Comparison of ENCODE assay signal across 13 mouse cellular contexts in genomic region chr10:117217246-117217840, GRCm38 (mm10). TPM values are rescaled to one million over a fixed set of nuclear protein-coding genes. Genes with fewer than 3 reads are reported as not detected.
DNase-seq lines count a peak whose midpoint lies in the region; ATAC-seq and TF ChIP-seq lines count a peak whose summit lies in the region.
"Had no signal": no experiment of that assay in that cellular context is flagged by ENCODE, and none has a peak within 500 bp of the region (broad histone marks: within the 10 kb centered on the region; RNA-seq: fewer than 3 reads in every experiment).

No protein-coding gene starts in this region.

- H3K4me2 ChIP-seq in lung, embryonic 14.5 days: no peak overlapping the region
- H3K4me2 ChIP-seq in intestine, embryonic 16.5 days (ENCODE audit: low read depth, low read length): no peak overlapping the region
- H3K4me2 ChIP-seq: embryonic facial prominence, embryonic 13.5 days; lung, embryonic 15.5 days had no signal

- ATAC-seq in lung, embryonic 14.5 days (ENCODE audit: insufficient read depth): peak; percentile 43; the same call in 1 of the 2 replicates
- ATAC-seq in intestine, embryonic 16.5 days: peak; percentile 11; the same call in 1 of the 2 replicates

- peaks cover 83% of the 10 kb centered on the region for H3K36me3 ChIP-seq in lung, embryonic 14.5 days (ENCODE audit: insufficient read depth)
- peaks cover 42% of the 10 kb centered on the region for H3K36me3 ChIP-seq in intestine, embryonic 16.5 days (ENCODE audit: control insufficient read depth, insufficient read depth, low read length)
- H3K36me3 ChIP-seq in splenic B cell, adult 2 months (ENCODE audit: control insufficient read depth, insufficient read depth, low read length, poor library complexity, severe bottlenecking): peaks cover 11% of the 10 kb centered on the region
- H3K36me3 ChIP-seq in midbrain, embryonic 10.5 days: peaks cover 94% of the 10 kb centered on the region

- H3K9ac ChIP-seq in lung, embryonic 14.5 days: no peak overlapping the region
- no peak overlapping the region for H3K9ac ChIP-seq in intestine, embryonic 16.5 days (ENCODE audit: low read depth, low read length)
- H3K9ac ChIP-seq: embryonic facial prominence, embryonic 13.5 days; lung, embryonic 15.5 days had no signal

- no peaks in the 10 kb centered on the region for H3K27me3 ChIP-seq in lung, embryonic 14.5 days (ENCODE audit: insufficient read depth, low read length)
- no peaks in the 10 kb centered on the region for H3K27me3 ChIP-seq in intestine, embryonic 16.5 days (replicated peaks; ENCODE audit: control insufficient read depth, insufficient read depth, low read length)
- no peaks in the 10 kb centered on the region for H3K27me3 ChIP-seq in splenic B cell, adult 2 months (ENCODE audit: control insufficient read depth, insufficient read depth, low read length, poor library complexity, severe bottlenecking)
- H3K27me3 ChIP-seq in midbrain, embryonic 10.5 days (ENCODE audit: low read depth, poor library complexity, severe bottlenecking): no peaks in the 10 kb centered on the region
- H3K27me3 ChIP-seq: embryonic facial prominence, embryonic 13.5 days; lung, embryonic 15.5 days had no signal

- no peak overlapping the region for H3K27ac ChIP-seq in lung, embryonic 14.5 days (ENCODE audit: low read depth)
- no peak overlapping the region for H3K27ac ChIP-seq in intestine, embryonic 16.5 days (ENCODE audit: low read length)
- no peak overlapping the region for H3K27ac ChIP-seq in midbrain, embryonic 10.5 days (replicated peaks)
- H3K27ac ChIP-seq: embryonic facial prominence, embryonic 13.5 days; lung, embryonic 15.5 days had no signal

- no peaks in the 10 kb centered on the region for H3K4me1 ChIP-seq in lung, embryonic 14.5 days (ENCODE audit: insufficient read depth)
- no peaks in the 10 kb centered on the region for H3K4me1 ChIP-seq in lung, adult 2 months (ENCODE audit: control insufficient read depth, insufficient read depth, low read length)
- no peaks in the 10 kb centered on the region for H3K4me1 ChIP-seq in intestine, embryonic 16.5 days (ENCODE audit: control insufficient read depth, insufficient read depth, low read length)
- peaks cover 11% of the 10 kb centered on the region for H3K4me1 ChIP-seq in midbrain, embryonic 10.5 days
- H3K4me1 ChIP-seq: embryonic facial prominence, embryonic 13.5 days; lung, embryonic 15.5 days had no signal

- no peak for TF ChIP-seq CTCF in lung, embryonic 14.5 days (IDR thresholded peaks at IDR 0.05; ENCODE audit: low read depth)
- TF ChIP-seq CTCF in lung, adult 2 months (IDR thresholded peaks at IDR 0.05; ENCODE audit: insufficient read depth, low read length): no peak

- H3K4me3 ChIP-seq in lung, embryonic 14.5 days (ENCODE audit: low read depth, low read length): no peak overlapping the region
- no peak overlapping the region for H3K4me3 ChIP-seq in lung, adult 2 months (replicated peaks; ENCODE audit: extremely low read depth, low read depth, low read length)
- H3K4me3 ChIP-seq in intestine, embryonic 16.5 days (ENCODE audit: low read length): no peak overlapping the region
- no peak overlapping the region for H3K4me3 ChIP-seq in midbrain, embryonic 10.5 days
- H3K4me3 ChIP-seq: embryonic facial prominence, embryonic 13.5 days; lung, embryonic 15.5 days had no signal

- 83% methylated on average over 20 of the region's 20 CpGs for WGBS in lung, embryonic 14.5 days
- WGBS in lung, adult 2 months: 79% methylated on average over 20 of the region's 20 CpGs
- 79% methylated on average over 20 of the region's 20 CpGs for WGBS in intestine, embryonic 16.5 days
- WGBS in midbrain, embryonic 10.5 days: 87% methylated on average over 20 of the region's 20 CpGs

- TF ChIP-seq POLR2A in lung, adult 2 months (IDR thresholded peaks at IDR 0.05; ENCODE audit: borderline replicate concordance, extremely low read depth, low read depth, low read length): no peak

- DNase-seq in lung, embryonic 14.5 days: no peak
- no peak for DNase-seq in lung, adult 2 months
- DNase-seq in R1 (ENCODE audit: low read depth, low spot score): peak; percentile 66
- peak; percentile 36 for DNase-seq in splenic B cell, adult 2 months (ENCODE audit: low read depth, low spot score)
- DNase-seq in ovary, postnatal 14 days (ENCODE audit: low spot score): no peak
- no peak for DNase-seq in left cerebral cortex, adult 11 months (ENCODE audit: low spot score)
- no peak for DNase-seq in midbrain, embryonic 10.5 days (ENCODE audit: low spot score)
- DNase-seq: heart, adult 11 months; kidney, adult 11 months had no signal

- H3K9me3 ChIP-seq in lung, embryonic 14.5 days (ENCODE audit: low read depth, low read length): no peaks in the 10 kb centered on the region
- no peaks in the 10 kb centered on the region for H3K9me3 ChIP-seq in intestine, embryonic 16.5 days (ENCODE audit: control insufficient read depth, low read length)
- H3K9me3 ChIP-seq in midbrain, embryonic 10.5 days (replicated peaks): no peaks in the 10 kb centered on the region
- H3K9me3 ChIP-seq: embryonic facial prominence, embryonic 13.5 days; lung, embryonic 15.5 days had no signal

RNA-seq across cellular contexts. Expression of gene Yeats4, which starts 7.0 kb away (rescaled TPM):
- 73.0 and 74.9 TPM in 2 replicates for polyA plus RNA-seq in lung, embryonic 14.5 days (2014; fragmentation: Nextera tagmentation; extraction: Ambion mirVana)
- 19.8 and 21.3 TPM in 2 replicates for polyA plus RNA-seq in lung, adult 2 months (2012; rRNA removed)
- polyA plus RNA-seq in intestine, embryonic 16.5 days (2015; fragmentation: Nextera tagmentation; extraction: Ambion mirVana): 52.2 and 54.8 TPM in 2 replicates
- 124 and 130 TPM in 2 replicates for polyA plus RNA-seq in midbrain, embryonic 10.5 days (2016; fragmentation: Nextera tagmentation; extraction: Ambion mirVana)

RNA-seq across cellular contexts. Expression of gene 9530003J23Rik, which starts 21.2 kb away (rescaled TPM):
- not detected in 2 replicates for polyA plus RNA-seq in lung, embryonic 14.5 days (2014; fragmentation: Nextera tagmentation; extraction: Ambion mirVana)
- polyA plus RNA-seq in lung, adult 2 months (2012; rRNA removed): 0.14 and 0.27 TPM in 2 replicates
- polyA plus RNA-seq in intestine, embryonic 16.5 days (2015; fragmentation: Nextera tagmentation; extraction: Ambion mirVana): not detected in 2 replicates
- polyA plus RNA-seq in midbrain, embryonic 10.5 days (2016; fragmentation: Nextera tagmentation; extraction: Ambion mirVana): not detected in 2 replicates
- polyA plus RNA-seq: embryonic facial prominence, embryonic 13.5 days; lung, embryonic 15.5 days; stomach, embryonic 16.5 days had no signal

Comparison
In these comparisons a context has a peak if more than half of its experiments do, and no peak if none do; other contexts are left out.
1. DNase-seq: peak in R1 (single experiment) and splenic B cell, adult 2 months (single experiment); none in lung, embryonic 14.5 days (single experiment), lung, adult 2 months (single experiment), ovary, postnatal 14 days (single experiment), left cerebral cortex, adult 11 months (single experiment) and midbrain, embryonic 10.5 days (single experiment).